Mouse (Mus musculus) liver, adult 2 months (tissue): Measurements from ENCODE around the gene Dmd. TPM values are rescaled to one million over a fixed set of nuclear protein-coding genes. Genes with fewer than 3 reads are reported as not detected.

ENCODE experiments used
- DNase-seq: peaks from one replicate; pipeline ENCODE4 v3.0.0-alpha.2; 2011; ENCODE audit warnings: low read depth, low spot score; ENCODE audit errors: extremely low read depth
- H3K27ac ChIP-seq: fragments of 200-500 bp; replicated peaks from 2 replicates; pipeline ENCODE4 v1.5.1; 2012; ENCODE audit warnings: low read depth, mild to moderate bottlenecking, control low read depth, inconsistent platforms, low read length; ENCODE audit not compliant: insufficient read depth
- H3K27me3 ChIP-seq: fragments of 200-500 bp; 2 replicates; pipeline ENCODE4 v1.6.1; 2012; ENCODE audit warnings: mild to moderate bottlenecking, moderate library complexity, low read length, inconsistent platforms; ENCODE audit not compliant: control insufficient read depth, insufficient read depth
- H3K36me3 ChIP-seq: fragments of 200-500 bp; 2 replicates; pipeline ENCODE4 v1.6.1; 2012; ENCODE audit warnings: low read length, inconsistent platforms; ENCODE audit not compliant: control insufficient read depth, insufficient read depth
- H3K4me1 ChIP-seq: fragments of 200-500 bp; 2 replicates; pipeline ENCODE4 v1.6.1; 2011; ENCODE audit warnings: low read length; ENCODE audit not compliant: control insufficient read depth, insufficient read depth
- H3K4me3 ChIP-seq: fragments of 200-500 bp; 2 replicates; pipeline ENCODE4 v1.5.1; 2011; ENCODE audit warnings: low read depth, mild to moderate bottlenecking, control low read depth, low read length, moderate library complexity; ENCODE audit not compliant: insufficient read depth
- H3K79me2 ChIP-seq: fragments of 200-500 bp; 2 replicates; pipeline ENCODE4 v1.6.1; 2012; ENCODE audit warnings: inconsistent platforms, mild to moderate bottlenecking, low read length, moderate library complexity; ENCODE audit not compliant: control insufficient read depth, insufficient read depth
- H3K9ac ChIP-seq: fragments of 200-500 bp; 2 replicates; pipeline ENCODE4 v1.6.1; 2012; ENCODE audit warnings: low read depth, mild to moderate bottlenecking, control low read depth, inconsistent platforms, low read length
- CTCF ChIP-seq: fragments of 200-500 bp; IDR thresholded peaks from 2 replicates; pipeline ENCODE4 v1.5.1; 2011; ENCODE audit warnings: low read depth, low read length, control low read depth
- POLR2A ChIP-seq: fragments of 200-500 bp; IDR thresholded peaks from 2 replicates; pipeline ENCODE4 v1.6.1; 2011; ENCODE audit warnings: low read length, control low read depth; ENCODE audit not compliant: insufficient read depth; ENCODE audit errors: extremely low read depth
- WGBS: fragments of 180-500 bp; shearing (Covaris S2); methylation state at CpG from one replicate; pipeline ENCODE4 v1.1.7; 2018; 5-methylcytosine and 5-hydroxymethylcytosine counted together
- polyA plus RNA-seq: library from polyadenylated mRNA; depleted of rRNA; stranded (reverse); fragments of >200 nt; gene quantifications from 2 replicates; pipeline ENCODE4 v1.2.3, GENCODE M21; 2012; rRNA removed
- total RNA-seq: library from RNA; depleted of rRNA; stranded (reverse); fragments of >200 nt; gene quantifications from 2 replicates; pipeline ENCODE4 v1.2.3, GENCODE M21; 2014; rRNA removed

The Dmd gene
- total RNA-seq (39.8 and 42.7 TPM in 2 replicates), polyA plus RNA-seq (7.0 and 7.6 TPM in 2 replicates)

- Histone ChIP-seq H3K4me1 (no peaks in the 10 kb centered on the region), H3K27me3 (no peaks in the 10 kb centered on the region), H3K79me2 (no peaks in the 10 kb centered on the region), H3K36me3 (no peaks in the 10 kb centered on the region), H3K27ac (no peak within 1 kb of the TSS), H3K9ac (no peak within 1 kb of the TSS), H3K4me3 (no peak within 1 kb of the TSS)
- DNase-seq, result no peak
- TF ChIP-seq CTCF (no peak), POLR2A (no peak)
- WGBS, result 59% methylated on average over 3 of the region's 3 CpGs
Measured at GRCm38 (mm10) chrX:82948630-82949029, at the start of gene Dmd. TSS of gene Dmd (plus strand) at chrX:82948870.

- Histone ChIP-seq H3K79me2 (no peaks in the 10 kb centered on the region), H3K27me3 (no peaks in the 10 kb centered on the region), H3K9ac (no peak overlapping the region), H3K27ac (no peak overlapping the region), H3K4me1 (no peaks in the 10 kb centered on the region), H3K36me3 (no peaks in the 10 kb centered on the region), H3K4me3 (no peak overlapping the region)
- TF ChIP-seq CTCF, result no peak
- TF ChIP-seq POLR2A, result no peak
- no peak for DNase-seq
Measured at GRCm38 (mm10) chrX:82901515-82901914, 47.2 kb upstream of the Dmd start.

- Histone ChIP-seq H3K27me3 (no peaks in the 10 kb centered on the region), H3K27ac (no peak overlapping the region), H3K36me3 (no peaks in the 10 kb centered on the region), H3K4me3 (no peak overlapping the region), H3K4me1 (no peaks in the 10 kb centered on the region), H3K9ac (no peak overlapping the region), H3K79me2 (no peaks in the 10 kb centered on the region)
- no peak for TF ChIP-seq POLR2A
- TF ChIP-seq CTCF, result no peak
- DNase-seq, result no peak
- WGBS, result 95% methylated on average over 1 of the region's 1 CpGs
Measured at GRCm38 (mm10) chrX:82987683-82988082, 39.0 kb downstream of the Dmd start.

GRCm38 (mm10) chrX:83050190-83050589 lies 101.5 kb downstream of the Dmd start:
- Histone ChIP-seq H3K36me3 (no peaks in the 10 kb centered on the region), H3K4me3 (no peak overlapping the region), H3K27ac (no peak overlapping the region), H3K27me3 (no peaks in the 10 kb centered on the region), H3K79me2 (no peaks in the 10 kb centered on the region), H3K4me1 (no peaks in the 10 kb centered on the region), H3K9ac (no peak overlapping the region)
- no peak for DNase-seq
- TF ChIP-seq POLR2A (no peak), CTCF (no peak)
- WGBS, result 71% methylated on average over 1 of the region's 1 CpGs

GRCm38 (mm10) chrX:83116171-83116876 lies 167.7 kb downstream of the Dmd start:
- Histone ChIP-seq H3K79me2 (no peaks in the 10 kb centered on the region), H3K4me1 (no peaks in the 10 kb centered on the region), H3K9ac (no peak overlapping the region), H3K36me3 (no peaks in the 10 kb centered on the region), H3K27ac (no peak overlapping the region), H3K27me3 (no peaks in the 10 kb centered on the region), H3K4me3 (no peak overlapping the region)
- no peak for TF ChIP-seq POLR2A
- TF ChIP-seq CTCF, result no peak
- WGBS, result 56% methylated on average over 2 of the region's 2 CpGs
- peak; percentile 4 for DNase-seq

GRCm38 (mm10) chrX:83117198-83117597 lies 168.5 kb downstream of the Dmd start:
- Histone ChIP-seq H3K27me3 (no peaks in the 10 kb centered on the region), H3K36me3 (no peaks in the 10 kb centered on the region), H3K79me2 (no peaks in the 10 kb centered on the region), H3K4me3 (no peak overlapping the region), H3K4me1 (no peaks in the 10 kb centered on the region), H3K27ac (no peak overlapping the region), H3K9ac (no peak overlapping the region)
- no peak for DNase-seq
- WGBS, result 67% methylated on average over 2 of the region's 2 CpGs
- TF ChIP-seq POLR2A (no peak), CTCF (no peak)
